Mouse (Mus musculus) skeletal muscle tissue, adult 2 months (tissue): ENCODE measurements around the gene Thbs3.

Experiments used
- DNase-seq: peaks from one replicate; pipeline ENCODE4 v3.0.0-alpha.2; 2012; ENCODE audit warnings: low read depth, low spot score

Gene Thbs3

DNA sequence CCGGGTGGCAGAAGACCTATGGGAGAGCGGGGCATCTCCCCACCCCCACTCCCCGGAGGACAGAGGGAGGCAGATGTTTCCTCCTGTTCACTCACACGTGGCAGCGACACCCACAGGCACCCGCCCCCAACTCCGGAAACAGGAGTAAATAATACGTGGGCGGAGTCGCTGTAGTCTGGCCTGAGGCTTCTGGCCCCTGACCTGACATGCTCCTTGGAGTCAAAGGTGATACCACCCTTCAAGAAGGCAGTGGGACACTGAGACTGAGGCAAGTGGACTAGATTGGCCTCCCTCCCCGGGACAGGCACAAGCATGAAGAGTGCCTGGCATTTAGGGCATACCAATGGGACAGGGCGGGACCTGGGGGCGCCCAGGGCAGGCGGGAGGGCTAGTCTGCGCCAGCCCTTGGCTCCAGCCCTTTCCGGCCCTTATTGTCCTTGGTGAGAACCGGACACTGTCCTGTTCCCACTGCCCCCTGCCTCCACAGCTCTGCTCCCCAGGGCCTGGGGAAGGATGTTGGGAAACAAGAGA, 36.5 kb downstream of the Thbs3 start:
- DNase-seq = peak; percentile 63

DNA sequence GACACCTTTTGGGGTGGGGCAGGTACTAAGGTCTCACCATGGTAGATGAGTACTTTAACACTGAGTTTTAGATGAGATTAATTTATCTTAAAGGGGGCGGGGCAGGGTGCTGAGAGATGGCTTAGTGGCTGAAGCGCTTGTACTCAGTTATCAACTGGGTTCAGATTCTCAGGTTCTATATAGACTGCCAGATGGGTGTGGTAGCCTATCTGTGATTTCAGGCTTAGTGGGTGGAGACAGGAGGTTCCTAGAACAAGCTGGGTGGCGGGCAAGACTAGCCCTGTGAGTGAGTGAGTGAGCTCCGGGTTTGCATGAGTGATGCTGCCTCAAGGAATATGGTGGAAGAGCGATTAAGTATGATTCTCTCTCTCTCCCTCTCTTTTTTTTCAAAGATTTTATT, 40.0 kb downstream of the Thbs3 start:
- no peak for DNase-seq

DNA sequence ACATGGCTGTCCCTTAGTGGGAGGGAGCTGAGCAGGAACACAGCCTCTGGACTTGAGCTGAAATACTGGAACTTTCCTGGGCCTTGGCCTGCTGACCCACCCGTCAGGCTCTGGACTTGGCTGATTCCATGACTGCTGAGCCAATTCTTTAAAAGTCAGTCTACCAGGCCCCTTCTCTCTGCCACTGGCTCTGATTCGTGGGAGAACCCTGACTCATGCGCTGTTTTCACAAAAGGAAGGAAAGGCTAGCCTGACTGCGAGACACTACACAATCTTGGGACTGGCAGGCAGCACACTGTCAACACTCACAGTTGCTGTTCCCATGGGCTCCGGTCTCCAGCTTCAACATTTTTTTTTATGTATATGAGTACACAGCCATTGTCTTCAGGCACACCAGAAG, 41.2 kb downstream of the Thbs3 start:
- DNase-seq = no peak

DNA sequence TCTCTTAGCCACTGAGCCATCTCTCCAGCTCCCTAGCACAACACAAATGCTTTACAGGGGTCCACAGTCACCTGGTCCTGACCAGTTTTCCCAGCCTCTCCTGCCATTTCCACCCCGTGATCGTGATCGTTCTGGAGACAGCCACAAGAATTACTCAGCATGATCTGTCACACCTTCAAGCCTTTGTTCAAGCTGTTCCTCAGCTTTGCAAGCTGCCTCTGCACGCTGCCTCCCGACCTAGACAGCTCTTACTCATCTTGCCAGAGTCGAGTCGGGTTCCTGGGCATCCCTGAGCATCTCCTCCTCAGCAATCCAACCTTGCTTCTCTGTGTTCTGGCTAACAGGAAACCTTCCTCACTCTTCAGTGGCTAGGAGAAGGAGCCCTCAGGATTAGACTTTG, 44.1 kb downstream of the Thbs3 start, which contains the start of gene Dpm3:
Gene Dpm3 (plus strand): TSS at position 283 of the 400 bp plus-strand sequence.
- no peak for DNase-seq

DNA sequence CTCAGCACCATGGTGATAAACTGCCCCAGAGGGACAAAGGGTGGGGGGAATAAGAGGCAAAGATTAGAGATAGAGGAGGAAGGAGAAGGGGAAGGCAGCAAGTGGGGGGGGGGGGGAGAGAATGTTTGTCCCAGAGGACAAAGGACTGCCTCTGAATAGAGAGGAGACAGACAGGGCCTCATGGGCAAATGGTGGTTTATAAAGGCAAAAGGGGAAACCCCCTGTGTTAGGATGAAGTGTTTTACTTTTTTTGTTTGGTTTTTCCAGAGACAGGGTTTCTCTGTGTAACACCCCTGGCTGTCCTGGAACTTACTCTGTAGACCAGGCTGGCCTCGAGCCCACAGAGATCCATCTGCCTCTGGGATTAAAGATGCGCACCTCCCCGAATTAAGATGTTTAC, 45.2 kb downstream of the Thbs3 start:
- DNase-seq = no peak

DNA sequence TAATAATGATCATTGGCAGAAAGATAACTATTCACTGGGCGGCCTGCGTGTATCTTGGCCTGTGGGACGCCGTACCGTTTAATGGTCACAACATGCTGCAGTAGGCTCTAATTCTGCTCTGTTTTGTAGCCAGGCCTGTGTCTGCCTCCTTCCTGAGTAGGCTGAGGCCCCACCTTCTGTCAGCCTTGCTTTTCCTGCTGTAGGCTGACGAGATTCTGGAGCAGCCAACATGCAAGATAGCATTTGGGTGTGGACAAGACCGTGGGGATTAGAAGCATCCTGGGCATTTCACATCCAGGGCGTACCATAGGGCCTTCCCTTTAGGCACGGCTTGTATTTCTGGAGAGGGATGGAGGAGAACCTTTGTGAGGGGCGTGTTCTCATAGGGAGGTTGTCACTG, 47.4 kb downstream of the Thbs3 start:
- DNase-seq = no peak

DNA sequence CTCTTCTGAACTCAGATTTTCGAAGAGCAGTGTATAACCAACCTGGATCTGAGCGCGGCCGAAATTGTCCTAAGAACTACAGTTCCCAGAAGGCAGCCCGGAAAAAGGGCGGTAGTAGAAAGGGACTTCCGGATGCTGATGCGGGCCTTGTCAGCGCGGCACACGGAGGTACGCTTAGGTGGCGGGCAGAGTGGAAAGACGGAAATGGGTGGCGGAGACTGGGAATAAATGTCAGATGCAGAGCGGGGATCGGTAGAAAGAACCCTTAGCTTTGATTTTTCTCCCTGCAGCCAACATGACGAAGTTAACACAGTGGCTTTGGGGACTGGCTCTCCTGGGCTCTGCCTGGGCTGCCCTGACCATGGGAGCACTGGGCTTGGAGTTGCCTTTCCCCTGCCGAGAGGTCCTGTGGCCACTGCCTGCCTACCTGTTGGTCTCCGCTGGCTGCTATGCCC, 51.5 kb downstream of the Thbs3 start:
- no peak for DNase-seq

DNA sequence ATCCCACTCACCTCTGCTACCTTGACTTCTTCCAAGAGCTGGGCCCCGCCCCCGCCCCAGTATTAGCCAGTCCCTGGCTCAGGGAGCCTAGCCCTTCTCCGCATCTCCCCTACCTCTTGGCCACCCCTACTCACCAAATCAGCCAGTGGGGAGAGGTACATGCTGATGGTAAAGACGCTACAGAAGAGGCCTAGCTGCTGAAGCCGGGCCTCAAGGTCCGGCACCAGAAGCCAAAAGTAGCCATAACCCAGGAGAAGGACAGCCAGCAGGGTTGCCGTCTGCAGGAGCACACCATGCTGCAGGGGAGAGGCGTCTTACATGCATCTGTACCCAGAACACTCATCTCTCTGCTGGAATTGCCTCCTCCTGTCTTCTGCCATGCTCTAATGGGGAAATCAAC, 53.9 kb downstream of the Thbs3 start:
- no peak for DNase-seq

DNA sequence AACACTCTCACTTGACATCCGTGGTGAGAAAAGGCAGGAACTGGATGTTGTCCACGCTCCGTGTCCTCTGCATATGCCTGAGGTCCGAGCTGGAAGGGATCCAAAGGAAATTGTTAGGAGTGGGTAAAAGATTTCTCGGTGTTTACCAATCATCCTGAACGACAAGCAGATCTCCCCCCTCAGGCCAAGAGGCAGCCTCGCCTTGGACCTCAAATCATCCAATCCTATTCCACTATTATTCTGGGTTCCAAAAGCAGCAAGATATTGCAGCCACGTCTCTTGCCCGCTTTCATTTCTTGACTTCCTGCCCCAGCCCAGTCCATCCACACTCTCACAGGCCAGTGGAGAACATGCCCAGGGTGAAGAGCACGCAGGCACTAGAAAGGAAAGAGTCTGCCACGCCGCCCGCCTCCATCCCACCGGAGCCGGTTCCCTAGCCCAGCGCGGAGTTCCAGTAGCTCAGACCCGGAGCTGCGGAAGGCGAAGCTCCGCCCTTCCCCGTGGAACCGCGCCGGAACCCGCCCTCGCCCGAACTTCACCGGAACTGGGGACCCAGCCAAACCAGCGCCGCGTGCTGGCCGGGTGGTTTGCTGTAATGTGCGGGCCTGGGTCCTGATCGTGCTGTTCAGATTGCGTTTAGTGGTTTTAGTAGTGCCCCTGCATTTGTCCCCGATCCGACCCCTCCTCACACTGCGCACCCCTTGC, 55.2 kb downstream of the Thbs3 start, which contains the start of gene Slc50a1:
Gene Slc50a1 (minus strand): TSS at position 520 of the 705 bp plus-strand sequence.
- DNase-seq = peak; percentile 67

DNA sequence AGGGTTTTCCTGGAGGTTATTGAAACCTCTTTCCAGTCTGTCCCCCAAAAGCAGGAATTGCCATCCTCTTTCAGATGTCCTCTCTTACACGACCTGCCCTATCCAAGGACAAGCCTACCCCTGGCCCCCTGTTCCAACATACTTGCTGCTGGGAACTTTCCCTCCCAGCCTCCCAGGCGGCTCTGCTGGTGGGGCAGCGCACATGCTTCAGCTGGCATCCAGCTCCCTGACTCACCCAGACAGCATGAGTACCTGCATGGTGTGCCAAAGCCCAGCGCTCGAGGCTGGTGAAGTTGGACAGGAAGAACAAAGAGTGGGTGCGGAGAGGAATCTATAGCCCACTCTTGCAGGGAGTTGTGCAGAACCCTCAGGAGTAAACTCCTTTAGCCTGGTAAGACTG, 55.9 kb downstream of the Thbs3 start:
- DNase-seq = peak; percentile 35

DNA sequence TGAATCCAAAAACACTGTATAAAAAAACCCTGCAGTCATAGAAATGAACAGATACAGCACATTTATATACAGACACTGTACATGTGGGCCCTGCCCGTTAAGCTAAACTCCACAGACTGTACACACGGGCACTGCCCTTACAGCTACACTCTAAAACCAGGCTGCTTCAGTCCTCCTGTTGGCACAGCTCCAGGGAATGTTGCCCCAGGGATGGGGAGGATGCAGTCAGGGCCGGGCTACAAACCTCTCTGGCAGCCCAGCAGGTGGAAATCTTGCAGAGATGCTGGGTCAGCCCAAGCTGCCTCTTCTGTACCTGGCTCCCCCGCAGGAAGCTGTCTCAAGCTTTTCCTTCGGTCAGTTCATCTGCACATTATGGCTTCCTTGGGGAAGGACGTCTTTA, 56.8 kb downstream of the Thbs3 start:
- no peak for DNase-seq

DNA sequence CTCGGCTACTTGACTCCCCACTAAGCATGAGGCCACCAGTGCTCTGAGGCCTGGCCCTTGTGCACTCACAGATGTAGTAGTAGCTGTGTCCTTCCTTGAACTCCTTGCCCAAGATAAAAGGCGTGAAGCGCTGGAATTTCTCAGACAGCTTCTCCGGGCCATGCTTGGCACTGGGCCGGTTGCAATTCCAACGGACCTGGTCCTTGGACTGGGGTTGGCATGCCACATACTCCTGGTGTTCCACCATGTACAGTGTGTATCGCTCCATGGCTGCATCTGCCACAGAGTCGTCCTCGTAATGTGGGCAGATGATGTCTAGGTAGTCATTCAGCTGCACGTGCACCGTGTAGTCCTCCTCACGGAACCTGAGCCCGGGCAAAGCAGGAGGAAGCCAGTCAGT, 61.1 kb downstream of the Thbs3 start:
- no peak for DNase-seq
